Mouse (Mus musculus) ES-E14 (cell line): ENCODE measurements around the gene Mybpc1. TPM values are rescaled to one million over a fixed set of nuclear protein-coding genes. Genes with fewer than 3 reads are reported as not detected.

ENCODE experiments used
- DNase-seq: peaks from one replicate; pipeline ENCODE4 v3.0.0-alpha.2; 2013; ENCODE audit warnings: low read depth, low spot score
- H3K27ac ChIP-seq: 2 replicates; pipeline ENCODE4 v1.5.1; 2012; ENCODE audit warnings: low read depth, mild to moderate bottlenecking, low read length, moderate library complexity, mixed read lengths; ENCODE audit not compliant: poor library complexity, insufficient read depth, severe bottlenecking
- H3K36me3 ChIP-seq: 2 replicates; pipeline ENCODE4 v1.6.1; 2012; ENCODE audit warnings: mild to moderate bottlenecking, low read length, moderate library complexity, mixed read lengths; ENCODE audit not compliant: control insufficient read depth, poor library complexity, insufficient read depth, severe bottlenecking
- H3K4me1 ChIP-seq, 2 experiments: fragments of 150-350 bp in 1 of 2; sonication (generic) in 1 of 2; 2 replicates each; pipeline ENCODE4 v1.6.1; 2012; ENCODE audit warnings: low read length in 2 of 2, mild to moderate bottlenecking in 1 of 2, mixed read lengths in 1 of 2; ENCODE audit not compliant: control insufficient read depth in 2 of 2, insufficient read depth in 2 of 2, poor library complexity in 1 of 2
- H3K4me3 ChIP-seq, 2 experiments: fragments of 150-350 bp in 1 of 2; sonication (generic) in 1 of 2; 2 replicates each; pipeline ENCODE4 v1.5.1; 2012; ENCODE audit warnings: low read length in 2 of 2, low read depth in 1 of 2, mild to moderate bottlenecking in 1 of 2, mixed read lengths in 1 of 2; ENCODE audit not compliant: insufficient read depth in 1 of 2, poor library complexity in 1 of 2, severe bottlenecking in 1 of 2
- H3K9ac ChIP-seq: 2 replicates; pipeline ENCODE4 v1.6.1; 2012; ENCODE audit warnings: low read depth, mild to moderate bottlenecking, low read length, mixed read lengths; ENCODE audit not compliant: poor library complexity, insufficient read depth, severe bottlenecking
- H3K9me3 ChIP-seq: fragments of 150-350 bp; sonication (generic); 2 replicates; pipeline ENCODE4 v1.6.1; 2012; ENCODE audit warnings: low read depth, mild to moderate bottlenecking, low read length; ENCODE audit not compliant: control insufficient read depth, insufficient read depth
- CHD2 ChIP-seq: IDR thresholded peaks from 2 replicates; pipeline ENCODE4 v1.6.1; 2014; ENCODE audit warnings: mild to moderate bottlenecking, low read depth, low read length, inconsistent platforms
- HCFC1 ChIP-seq: IDR thresholded peaks from 2 replicates; pipeline ENCODE4 v1.6.1; 2012; ENCODE audit warnings: low read length, inconsistent platforms, borderline replicate concordance; ENCODE audit not compliant: insufficient read depth
- MAFK ChIP-seq: IDR thresholded peaks from 2 replicates; pipeline ENCODE4 v1.6.1; 2014; ENCODE audit warnings: mild to moderate bottlenecking, low read depth, low read length, inconsistent platforms; ENCODE audit not compliant: insufficient read depth
- ZC3H11A ChIP-seq: IDR thresholded peaks from 2 replicates; pipeline ENCODE4 v1.6.1; 2012; ENCODE audit warnings: low read depth, mild to moderate bottlenecking, inconsistent platforms, low read length, borderline replicate concordance
- ZNF384 ChIP-seq: IDR thresholded peaks from 2 replicates; pipeline ENCODE4 v1.6.1; 2012; ENCODE audit warnings: low read depth, low read length, inconsistent platforms
- in situ Hi-C, 2 experiments: fragments of 600-800 bp; cut with MboI; formaldehyde crosslinking; loops; one replicate each; pipeline ENCODE4 v1.15.1; 2025; ENCODE audit warnings: low sequenced_read_pairs in 2 of 2, inconsistent platforms in 1 of 2; ENCODE audit not compliant: unreplicated experiment in 2 of 2
- total RNA-seq: library from RNA; depleted of rRNA; stranded (reverse); fragments of 300-350 nt; gene quantifications from 2 replicates; pipeline ENCODE4 v1.2.3, GENCODE M21; 2012

Mybpc1 gene
- total RNA-seq, 1 experiment, result 1.7 TPM

GRCm38 (mm10) chr10:88511355-88511754 lies 93.6 kb downstream of the Mybpc1 start:
- TF ChIP-seq ZNF384 (no peak), CHD2 (no peak), ZC3H11A (no peak), HCFC1 (no peak), MAFK (no peak)
- Histone ChIP-seq H3K4me1 (peaks cover 2 to 3% of the 10 kb centered on the region in 2 experiments; a peak in 3 of 4 replicates), H3K4me3 (no peak overlapping the region), H3K9me3 (no peaks in the 10 kb centered on the region), H3K36me3 (no peaks in the 10 kb centered on the region), H3K27ac (no peak overlapping the region), H3K9ac (no peak overlapping the region)
- DNase-seq, result no peak
- in situ Hi-C loops, result no loop called here

GRCm38 (mm10) chr10:88510503-88511271 lies 94.3 kb downstream of the Mybpc1 start:
- no peaks in the 10 kb centered on the region for H3K36me3 ChIP-seq
- no peak overlapping the region for H3K27ac ChIP-seq
- no peaks in the 10 kb centered on the region for H3K9me3 ChIP-seq
- in situ Hi-C loops, result no loop called here
- peaks cover 2 to 3% of the 10 kb centered on the region in 2 experiments; a peak in 3 of 4 replicates for H3K4me1 ChIP-seq
- no peak overlapping the region for H3K4me3 ChIP-seq
- H3K9ac ChIP-seq, result no peak overlapping the region
- no peak for DNase-seq
- TF ChIP-seq HCFC1 (no peak), CHD2 (no peak), MAFK (no peak), ZNF384 (no peak), ZC3H11A (no peak)

- H3K27ac ChIP-seq, result no peak overlapping the region
- no peak overlapping the region for H3K9ac ChIP-seq
- TF ChIP-seq CHD2, result no peak
- TF ChIP-seq ZNF384, result no peak
- no peak for TF ChIP-seq MAFK
- TF ChIP-seq ZC3H11A, result no peak
- no peak for TF ChIP-seq HCFC1
Observed at GRCm38 (mm10) chr10:88507691-88508143, 97.2 kb downstream of the Mybpc1 start.

GRCm38 (mm10) chr10:88505256-88505655 lies 99.7 kb downstream of the Mybpc1 start:
- TF ChIP-seq HCFC1 (no peak), ZC3H11A (no peak), CHD2 (no peak), ZNF384 (no peak), MAFK (no peak)
- Histone ChIP-seq H3K9ac (no peak overlapping the region), H3K27ac (no peak overlapping the region), H3K4me3 (no peak overlapping the region), H3K36me3 (no peaks in the 10 kb centered on the region), H3K4me1 (peaks cover 2 to 6% of the 10 kb centered on the region in 2 experiments; a peak in 1 of 4 replicates), H3K9me3 (no peaks in the 10 kb centered on the region)
- in situ Hi-C loops, result no loop called here
- peak; percentile 24 for DNase-seq

More at GRCm38 (mm10) chr10:88507691-88508143, 97.2 kb downstream of the Mybpc1 start:
- in situ Hi-C loops, result no loop called here
- no peaks in the 10 kb centered on the region for H3K36me3 ChIP-seq
- peaks cover 2 to 6% of the 10 kb centered on the region in 2 experiments; a peak in 1 of 4 replicates for H3K4me1 ChIP-seq
- H3K4me3 ChIP-seq, result no peak overlapping the region
- no peaks in the 10 kb centered on the region for H3K9me3 ChIP-seq
- no peak for DNase-seq
